Mouse (Mus musculus) heart, embryonic 10.5 days (tissue): Measurements from ENCODE around the gene Jag2. TPM values are rescaled to one million over a fixed set of nuclear protein-coding genes. Genes with fewer than 3 reads are reported as not detected.
A peak's percentile ranks its signal among the peaks of the same experiment; 100 is the strongest.

Experiments used
- DNase-seq: peaks from one replicate; pipeline ENCODE4 v3.0.0-alpha.2; 2017; ENCODE audit warnings: low spot score
- H3K27ac ChIP-seq: fragments of 300-500 bp; sonication (generic); 2 replicates; pipeline ENCODE4 v1.5.1; 2016; ENCODE audit warnings: mild to moderate bottlenecking
- H3K27me3 ChIP-seq: fragments of 300-500 bp; sonication (generic); 2 replicates; pipeline ENCODE4 v1.6.1; 2016; ENCODE audit warnings: mild to moderate bottlenecking; ENCODE audit not compliant: poor library complexity, insufficient read depth, severe bottlenecking
- H3K36me3 ChIP-seq: fragments of 300-500 bp; sonication (generic); 2 replicates; pipeline ENCODE4 v1.6.1; 2016; ENCODE audit warnings: mild to moderate bottlenecking, moderate library complexity
- H3K4me1 ChIP-seq: fragments of 300-500 bp; sonication (generic); 2 replicates; pipeline ENCODE4 v1.6.1; 2016; ENCODE audit warnings: mild to moderate bottlenecking
- H3K4me3 ChIP-seq: fragments of 300-500 bp; sonication (generic); 2 replicates; pipeline ENCODE4 v1.5.1; 2016; ENCODE audit warnings: mild to moderate bottlenecking, moderate library complexity
- H3K9me3 ChIP-seq: fragments of 300-500 bp; sonication (generic); 2 replicates; pipeline ENCODE4 v1.6.1; 2016; ENCODE audit warnings: mild to moderate bottlenecking, moderate library complexity
- WGBS: fragments of 180-500 bp; shearing (Covaris S2); methylation state at CpG from one replicate; pipeline ENCODE4 v1.1.7; 2016; 5-methylcytosine and 5-hydroxymethylcytosine counted together
- polyA plus RNA-seq: library from polyadenylated mRNA; unstranded; fragments of >200 nt; fragmentation: Nextera tagmentation; extraction: Ambion mirVana; gene quantifications from 2 replicates; pipeline ENCODE4 v1.2.1, GENCODE M21; 2016

Jag2 gene
- polyA plus RNA-seq, 1 experiment from 2014 or later: 3.6 TPM

DNA sequence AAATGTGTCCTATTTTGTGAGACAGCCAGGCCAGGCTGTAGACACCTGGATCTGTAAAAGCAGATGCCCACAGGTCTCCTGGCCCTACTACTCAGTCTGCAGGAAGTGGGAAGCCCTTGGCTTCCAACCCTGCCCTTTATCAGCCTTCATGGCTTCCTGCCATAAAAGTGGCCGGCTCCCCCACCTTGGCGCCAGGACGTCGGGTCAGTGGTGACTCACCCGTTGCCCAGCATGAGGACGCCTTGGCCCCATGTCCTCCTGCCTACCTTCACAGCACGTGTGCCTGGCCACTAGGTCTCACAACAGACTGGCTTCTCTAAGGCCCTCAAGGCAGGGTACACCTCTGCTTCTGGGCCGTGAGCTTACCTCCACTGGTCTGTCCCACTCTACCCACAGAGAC is 22.9 kb upstream of the Jag2 start:
- Histone ChIP-seq H3K27ac (peak overlapping the region; percentile 93; the same call in 1 of the 2 replicates), H3K36me3 (peaks cover 10% of the 10 kb centered on the region), H3K27me3 (peaks cover 16% of the 10 kb centered on the region; the same call in 1 of the 2 replicates), H3K4me3 (no peak overlapping the region), H3K4me1 (peaks cover 63% of the 10 kb centered on the region), H3K9me3 (no peaks in the 10 kb centered on the region)
- DNase-seq: no peak
- 53% methylated on average over 8 of the region's 8 CpGs for WGBS

DNA sequence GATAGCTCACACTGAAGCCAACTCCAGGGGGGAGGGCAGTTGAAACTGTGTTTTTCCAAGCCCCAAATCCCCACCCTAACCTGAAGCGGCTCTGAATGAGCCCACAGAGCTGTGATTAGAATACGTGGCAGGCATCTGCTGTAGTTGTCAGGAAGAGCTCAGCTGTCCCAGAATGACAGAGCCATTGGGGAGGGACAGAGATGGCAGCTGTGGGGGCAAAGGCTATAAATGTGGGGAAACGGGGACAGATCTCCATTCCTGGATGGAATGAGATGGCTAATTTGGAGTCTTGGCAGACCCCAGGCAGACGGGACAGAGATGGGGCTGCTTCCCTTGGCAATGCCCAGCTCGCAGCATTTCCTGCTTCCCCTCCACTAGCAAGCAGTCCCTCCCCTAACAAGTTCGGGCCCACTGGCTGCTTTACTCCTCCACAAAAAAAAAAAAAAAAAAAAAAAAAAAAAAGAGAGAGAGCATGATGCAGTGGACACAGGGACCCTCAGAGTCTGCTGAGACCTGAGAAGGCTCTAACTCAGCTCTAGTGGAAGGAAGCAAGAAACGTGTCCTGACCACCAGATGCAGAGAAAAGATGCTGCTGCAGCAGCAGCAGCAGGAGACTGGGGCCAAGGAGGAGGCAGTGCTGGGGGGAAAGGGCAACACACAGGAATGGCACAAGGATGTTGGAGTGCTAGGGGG is 21.7 kb upstream of the Jag2 start:
- H3K27ac ChIP-seq: peak overlapping the region; percentile 93
- DNase-seq: no peak
- peak overlapping the region; percentile 75; the same call in 1 of the 2 replicates for H3K4me3 ChIP-seq
- H3K4me1 ChIP-seq: peaks cover 62% of the 10 kb centered on the region
- peaks cover 20% of the 10 kb centered on the region; the same call in 1 of the 2 replicates for H3K27me3 ChIP-seq
- H3K36me3 ChIP-seq: peaks cover 6% of the 10 kb centered on the region
- 15% methylated on average over 7 of the region's 7 CpGs for WGBS
- no peaks in the 10 kb centered on the region for H3K9me3 ChIP-seq

DNA sequence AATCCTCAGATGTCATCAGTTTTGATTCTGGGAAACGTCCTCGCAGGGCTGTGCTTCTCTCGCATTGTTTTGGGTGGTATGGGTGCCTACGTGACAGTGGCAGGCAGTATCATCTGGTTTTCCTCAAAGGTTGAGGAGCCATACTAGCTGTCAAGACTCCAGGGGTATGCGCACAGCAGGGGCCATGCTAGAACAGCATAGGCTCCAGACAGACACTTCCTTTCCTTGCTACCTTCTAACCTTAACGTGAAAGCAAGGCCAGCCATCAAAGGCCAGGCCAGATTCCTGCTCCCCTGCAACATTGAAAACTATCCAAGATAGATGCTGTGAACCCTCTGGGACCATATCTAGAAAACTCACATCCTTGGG is 21.2 kb upstream of the Jag2 start:
- peak overlapping the region; percentile 75 for H3K4me3 ChIP-seq
- WGBS: 4% methylated on average over 6 of the region's 6 CpGs
- no peaks in the 10 kb centered on the region for H3K9me3 ChIP-seq
- no peak for DNase-seq
- H3K36me3 ChIP-seq: peaks cover 5% of the 10 kb centered on the region
- H3K27me3 ChIP-seq: peaks cover 20% of the 10 kb centered on the region; the same call in 1 of the 2 replicates
- peak overlapping the region; percentile 93 for H3K27ac ChIP-seq
- peaks cover 57% of the 10 kb centered on the region for H3K4me1 ChIP-seq

DNA sequence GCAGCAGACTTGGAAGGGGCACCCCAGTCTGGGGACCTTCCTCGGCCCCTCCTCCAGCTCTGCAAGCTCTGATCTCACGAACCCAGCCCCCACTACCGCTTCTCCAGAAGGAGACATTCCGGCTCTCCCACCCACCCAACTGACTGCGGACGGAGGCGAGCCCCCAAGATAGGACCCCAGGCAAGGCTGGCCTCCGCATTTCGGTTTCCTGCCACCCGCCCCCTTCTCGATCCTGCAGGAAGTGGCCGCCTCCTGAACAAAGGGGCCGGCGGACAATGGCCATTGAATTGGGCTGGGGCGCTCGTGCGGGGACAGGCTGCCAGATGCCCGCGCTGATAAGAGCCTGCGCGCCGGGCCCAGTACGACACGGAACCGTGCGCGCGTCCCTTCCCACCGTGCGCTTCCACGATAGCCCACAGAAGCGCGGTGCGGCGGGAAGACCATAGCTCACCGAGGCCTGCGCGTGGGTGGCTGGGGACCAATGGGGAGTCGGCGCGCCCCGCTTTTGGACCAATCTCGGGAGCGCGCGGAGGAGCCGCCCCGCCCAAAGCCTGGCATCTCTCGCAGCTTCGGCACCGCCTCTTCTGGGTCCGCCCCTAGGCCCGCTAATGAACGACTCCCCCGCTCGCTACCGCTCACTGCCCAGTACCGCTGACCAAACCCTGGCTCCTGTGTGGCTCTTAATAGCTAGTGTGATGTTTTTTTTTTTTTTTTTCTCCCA is 20.6 kb upstream of the Jag2 start:
- Histone ChIP-seq H3K4me3 (peak overlapping the region; percentile 75), H3K27ac (peak overlapping the region; percentile 93), H3K9me3 (no peaks in the 10 kb centered on the region), H3K36me3 (peaks cover 5% of the 10 kb centered on the region), H3K4me1 (peaks cover 57% of the 10 kb centered on the region), H3K27me3 (peaks cover 20% of the 10 kb centered on the region; the same call in 1 of the 2 replicates)
- peak; percentile 89 for DNase-seq
- WGBS: under 1% methylated on average over 58 of the region's 58 CpGs

DNA sequence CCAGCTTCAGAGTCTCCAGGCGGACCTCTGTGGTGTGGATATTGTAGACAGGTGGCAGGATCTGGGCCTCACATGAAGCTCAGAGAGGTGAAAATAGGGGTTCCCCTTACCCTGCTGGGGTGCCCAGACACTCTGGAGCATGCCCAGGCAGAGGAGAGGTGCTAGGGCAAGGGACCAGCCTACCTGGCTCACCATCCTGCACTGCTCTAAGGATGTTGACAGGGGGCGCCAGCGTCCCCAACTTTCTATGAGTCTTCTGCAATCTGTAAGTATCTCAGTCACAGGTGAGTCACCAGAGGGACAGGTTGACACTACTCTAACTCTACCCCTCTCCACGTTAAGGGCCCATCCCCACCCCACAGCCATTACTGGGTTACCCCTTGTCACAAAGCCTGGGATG is 17.7 kb upstream of the Jag2 start:
- no peak for DNase-seq
- Histone ChIP-seq H3K4me1 (peaks cover 47% of the 10 kb centered on the region), H3K27me3 (peaks cover 33% of the 10 kb centered on the region; the same call in 1 of the 2 replicates), H3K9me3 (no peaks in the 10 kb centered on the region), H3K4me3 (no peak overlapping the region), H3K27ac (peak overlapping the region; percentile 93; the same call in 1 of the 2 replicates), H3K36me3 (no peaks in the 10 kb centered on the region)
- whole genome bisulfite sequencing: 21% methylated on average over 4 of the region's 4 CpGs

DNA sequence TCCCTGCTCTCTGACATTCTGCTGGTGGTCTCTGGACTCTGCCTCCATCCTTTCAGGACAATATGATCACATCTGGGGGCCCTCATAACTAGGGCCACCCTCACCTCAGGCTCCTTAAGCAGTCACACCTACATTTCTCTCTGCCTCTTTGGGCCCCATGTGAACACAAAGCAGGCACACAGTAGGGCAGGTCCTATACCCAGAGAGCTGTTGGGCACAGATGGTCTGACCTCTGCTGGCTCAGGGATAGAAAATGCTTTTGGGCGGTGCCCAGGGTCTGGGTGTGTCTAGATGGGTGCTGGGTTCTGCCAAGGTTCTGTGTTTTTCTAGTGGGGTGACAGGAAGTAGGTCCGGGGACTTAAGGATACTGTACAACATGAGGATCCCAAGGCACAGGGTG is 14.1 kb upstream of the Jag2 start:
- Histone ChIP-seq H3K9me3 (no peaks in the 10 kb centered on the region), H3K27ac (no peak overlapping the region), H3K4me1 (peaks cover 39% of the 10 kb centered on the region), H3K36me3 (no peaks in the 10 kb centered on the region), H3K27me3 (peaks cover 46% of the 10 kb centered on the region; the same call in 1 of the 2 replicates), H3K4me3 (no peak overlapping the region)
- DNase-seq: no peak
- 72% methylated on average over 2 of the region's 2 CpGs for WGBS

DNA sequence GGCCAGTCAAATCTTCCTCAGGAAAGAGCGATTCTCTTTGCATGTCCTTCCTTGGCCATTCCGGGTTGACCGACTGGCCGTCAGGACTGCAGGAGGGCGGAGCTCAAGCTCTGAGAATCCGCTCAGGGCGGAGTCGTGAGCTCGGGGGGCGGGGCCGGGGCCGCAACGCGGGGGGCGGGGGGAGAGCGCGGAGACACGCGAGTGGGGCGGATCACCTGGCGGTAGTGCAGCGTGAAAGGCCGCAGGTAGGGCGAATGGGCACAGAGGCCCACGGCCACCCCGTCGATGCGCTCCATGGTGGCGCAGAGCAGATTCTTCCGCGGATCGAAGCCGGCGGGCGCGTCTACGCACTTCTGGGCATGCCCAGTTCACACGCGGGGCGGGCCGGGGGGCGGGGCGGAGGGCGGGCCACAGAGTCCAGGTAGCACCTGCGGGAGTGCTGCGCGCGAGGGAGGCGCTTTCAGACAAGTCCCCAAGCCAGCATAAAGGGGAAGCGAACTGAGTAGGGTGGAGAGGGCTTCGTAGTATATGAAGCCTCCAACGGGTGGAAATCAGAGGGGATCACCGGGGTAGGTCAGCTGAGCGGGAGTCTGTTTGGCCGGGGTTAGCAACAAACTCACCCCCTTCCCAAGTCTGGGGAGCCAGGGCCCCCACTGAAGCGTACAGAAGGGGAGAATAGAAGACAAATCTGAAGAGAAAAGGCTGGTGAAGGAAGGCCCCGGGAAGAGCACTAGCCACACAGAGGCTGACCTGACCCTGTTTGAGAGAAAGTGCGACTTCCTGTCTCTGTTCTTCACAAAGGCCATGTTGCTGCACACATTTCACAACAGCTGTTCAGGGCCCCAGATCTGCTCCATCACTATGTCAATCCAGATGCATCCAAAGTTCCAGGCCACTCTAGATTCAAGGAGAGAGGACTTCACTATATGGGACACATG is 12.5 kb upstream of the Jag2 start, which contains the start of gene Nudt14:
Gene Nudt14, minus strand, starts transcription at position 349 of the 938 bp plus-strand sequence.
- WGBS: 2% methylated on average over 58 of the region's 58 CpGs
- peak; percentile 93 for DNase-seq
- H3K4me1 ChIP-seq: peaks cover 46% of the 10 kb centered on the region

DNA sequence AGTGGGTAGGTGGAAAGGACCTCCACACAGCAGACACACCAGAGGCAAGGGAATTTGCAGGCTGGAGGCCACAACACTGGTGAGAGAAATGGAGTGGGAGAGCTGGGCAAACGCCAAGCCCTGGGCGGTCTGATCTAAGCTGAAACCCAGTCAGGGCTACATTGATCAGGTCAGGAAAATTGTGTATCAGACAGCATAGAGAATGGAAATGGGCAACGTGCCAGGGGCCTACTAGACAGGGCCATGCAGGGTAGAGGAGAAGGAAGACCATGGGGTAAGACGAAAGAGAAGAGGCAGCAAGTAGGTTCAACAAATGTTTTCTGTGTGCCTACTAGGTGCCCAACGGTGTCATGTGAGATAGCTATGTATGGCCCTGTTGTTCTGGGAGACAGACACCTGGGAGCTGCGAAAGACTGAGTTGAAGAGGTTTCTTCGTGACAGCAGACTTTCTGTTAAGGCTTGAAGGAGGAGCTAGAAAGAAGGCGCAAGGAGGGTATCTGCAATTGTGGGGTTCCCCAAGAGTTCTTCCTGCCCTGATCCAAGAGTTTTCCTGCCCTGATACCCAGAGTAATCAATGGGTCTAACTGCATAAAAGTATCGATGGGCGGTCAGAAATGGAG is 11.7 kb upstream of the Jag2 start:
- DNase-seq: no peak
- H3K9me3 ChIP-seq: no peaks in the 10 kb centered on the region
- H3K4me3 ChIP-seq: peak overlapping the region; percentile 90
- 44% methylated on average over 10 of the region's 10 CpGs for WGBS
- peaks cover 45% of the 10 kb centered on the region; the same call in 1 of the 2 replicates for H3K27me3 ChIP-seq
- H3K4me1 ChIP-seq: peaks cover 46% of the 10 kb centered on the region
- H3K36me3 ChIP-seq: no peaks in the 10 kb centered on the region
- H3K27ac ChIP-seq: peak overlapping the region; percentile 98

More for the DNA sequence above, 12.5 kb upstream of the Jag2 start, which contains the start of gene Nudt14:
- Histone ChIP-seq H3K9me3 (no peaks in the 10 kb centered on the region), H3K27me3 (peaks cover 50% of the 10 kb centered on the region; the same call in 1 of the 2 replicates), H3K36me3 (no peaks in the 10 kb centered on the region), H3K4me3 (peak within 1 kb of the TSS; percentile 90), H3K27ac (peak within 1 kb of the TSS; percentile 98)

DNA sequence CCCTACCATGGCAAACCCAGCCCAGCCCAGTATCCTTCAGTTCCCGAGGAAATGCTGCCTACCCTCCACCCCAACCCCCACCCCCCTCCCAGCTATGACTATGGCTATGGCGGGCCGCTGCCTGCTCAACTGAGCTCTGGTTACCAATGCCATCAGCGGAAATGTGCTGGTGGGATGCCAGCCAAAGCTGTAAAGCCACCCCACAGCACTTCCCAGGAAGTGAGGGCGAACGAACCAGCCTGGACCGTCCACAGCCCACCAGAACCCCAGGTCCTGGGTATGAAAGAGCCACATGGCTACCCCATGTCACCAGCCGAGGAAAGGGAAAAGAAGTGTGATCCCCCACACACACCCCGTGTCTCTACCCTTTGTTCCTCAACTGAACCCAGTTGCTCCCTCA is 11.1 kb upstream of the Jag2 start:
- peaks cover 46% of the 10 kb centered on the region; the same call in 1 of the 2 replicates for H3K27me3 ChIP-seq
- peaks cover 49% of the 10 kb centered on the region for H3K4me1 ChIP-seq
- no peak for DNase-seq
- 0 out of 2 replicates have a peak overlapping the region, but pooled peaks have one; percentile 90 for H3K4me3 ChIP-seq
- H3K9me3 ChIP-seq: no peaks in the 10 kb centered on the region
- 74% methylated on average over 9 of the region's 9 CpGs for WGBS
- H3K36me3 ChIP-seq: no peaks in the 10 kb centered on the region
- H3K27ac ChIP-seq: no peak overlapping the region

DNA sequence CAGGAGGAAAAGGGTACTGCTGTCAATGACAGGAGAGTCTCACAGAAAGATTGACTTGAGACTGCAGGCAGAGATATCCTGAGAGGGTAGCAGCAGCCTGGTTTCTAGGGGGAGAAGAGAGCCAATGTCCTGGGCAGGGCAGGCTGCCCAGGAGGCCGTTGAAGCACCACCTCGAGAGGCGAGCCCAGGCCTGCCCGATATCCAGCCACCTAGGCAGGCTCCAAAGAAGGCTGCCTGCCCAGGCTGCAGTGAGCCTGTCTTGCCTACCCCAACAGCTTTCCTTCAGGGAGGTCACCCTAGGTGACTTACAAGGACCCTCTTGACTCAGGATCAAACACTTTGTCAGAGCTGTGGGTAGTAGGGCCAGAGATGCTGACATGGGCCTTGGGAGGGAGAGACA is 10.7 kb upstream of the Jag2 start:
- 89% methylated on average over 4 of the region's 4 CpGs for WGBS
- no peak overlapping the region for H3K27ac ChIP-seq
- no peaks in the 10 kb centered on the region for H3K36me3 ChIP-seq
- H3K4me1 ChIP-seq: peaks cover 49% of the 10 kb centered on the region
- H3K27me3 ChIP-seq: peaks cover 50% of the 10 kb centered on the region; the same call in 1 of the 2 replicates
- no peaks in the 10 kb centered on the region for H3K9me3 ChIP-seq
- no peak overlapping the region for H3K4me3 ChIP-seq
- DNase-seq: no peak

DNA sequence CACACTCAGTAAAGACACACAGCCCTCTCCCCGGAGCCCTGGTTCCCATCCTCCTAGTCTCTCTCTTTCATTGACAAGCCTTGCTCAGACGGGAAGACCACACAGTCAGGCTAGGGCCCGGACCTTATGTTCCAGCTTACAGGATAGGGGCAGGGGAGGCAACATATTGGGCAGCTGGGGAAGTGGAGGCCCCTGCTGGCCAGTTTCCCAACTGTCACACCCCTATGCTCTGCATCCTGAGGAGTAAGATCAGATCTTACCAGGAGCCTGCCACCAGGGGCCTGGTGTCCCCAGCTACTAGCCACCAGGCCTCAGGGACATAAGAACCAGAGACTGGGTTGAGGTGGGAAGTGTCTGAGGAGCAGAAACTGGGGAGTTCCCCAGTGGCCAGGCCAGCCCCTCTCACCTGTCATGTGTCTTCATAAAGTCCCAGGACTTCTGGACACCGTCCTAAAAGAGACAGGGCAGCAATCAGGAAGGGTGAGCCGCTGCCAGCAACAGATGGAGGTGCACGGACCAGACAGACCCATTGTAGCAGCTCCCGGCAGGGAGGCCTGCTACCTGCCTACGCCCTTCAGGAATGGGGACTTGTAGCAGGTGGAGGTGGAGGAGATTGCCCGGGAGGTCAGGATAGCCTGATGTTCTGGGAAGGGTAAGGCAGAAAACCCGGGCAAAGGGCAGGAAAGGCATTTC is 9.4 kb upstream of the Jag2 start:
- H3K27me3 ChIP-seq: peaks cover 59% of the 10 kb centered on the region; the same call in 1 of the 2 replicates
- WGBS: 55% methylated on average over 10 of the region's 10 CpGs
- H3K27ac ChIP-seq: no peak overlapping the region
- DNase-seq: peak; percentile 85
- H3K36me3 ChIP-seq: no peaks in the 10 kb centered on the region
- H3K4me1 ChIP-seq: peaks cover 49% of the 10 kb centered on the region
- H3K9me3 ChIP-seq: no peaks in the 10 kb centered on the region
- H3K4me3 ChIP-seq: no peak overlapping the region
